Mouse (Mus musculus) megakaryocyte, adult 5-6 weeks (primary cell): ENCODE results near the gene Ugt1a9. TPM values are rescaled to one million over a fixed set of nuclear protein-coding genes. Genes with fewer than 3 reads are reported as not detected.

ENCODE experiments used
- ATAC-seq: 2 replicates; pipeline ENCODE4 v1.8.0; 2016; ENCODE audit warnings: mild to moderate bottlenecking, inconsistent platforms; ENCODE audit not compliant: poor library complexity, severe bottlenecking
- total RNA-seq, 2 experiments: library from RNA; stranded (forward) in 1 of 2; stranded (reverse) in 1 of 2; fragments of 153-499, 151-499 nt in 1 of 2; fragments of 221-1000, 200-1000 nt in 1 of 2; gene quantifications; 2 replicates each; pipeline versions ENCODE4 v1.2.3 to v1.2.4; 2015 to 2017

Gene Ugt1a9
- total RNA-seq, 2 experiments from 2014 or later: not detected

GRCm38 (mm10) chr1:88233421-88234247 lies 163.0 kb downstream of the Ugt1a9 start:
- no peak for ATAC-seq

- no peak for ATAC-seq
These were observed 163.6 kb downstream of the Ugt1a9 start for GRCm38 (mm10) chr1:88234248-88234610.

- no peak for ATAC-seq
These were observed 164.0 kb downstream of the Ugt1a9 start for GRCm38 (mm10) chr1:88234646-88235045.

- ATAC-seq: no peak
These were observed 164.7 kb downstream of the Ugt1a9 start for GRCm38 (mm10) chr1:88235046-88235893.

DNA sequence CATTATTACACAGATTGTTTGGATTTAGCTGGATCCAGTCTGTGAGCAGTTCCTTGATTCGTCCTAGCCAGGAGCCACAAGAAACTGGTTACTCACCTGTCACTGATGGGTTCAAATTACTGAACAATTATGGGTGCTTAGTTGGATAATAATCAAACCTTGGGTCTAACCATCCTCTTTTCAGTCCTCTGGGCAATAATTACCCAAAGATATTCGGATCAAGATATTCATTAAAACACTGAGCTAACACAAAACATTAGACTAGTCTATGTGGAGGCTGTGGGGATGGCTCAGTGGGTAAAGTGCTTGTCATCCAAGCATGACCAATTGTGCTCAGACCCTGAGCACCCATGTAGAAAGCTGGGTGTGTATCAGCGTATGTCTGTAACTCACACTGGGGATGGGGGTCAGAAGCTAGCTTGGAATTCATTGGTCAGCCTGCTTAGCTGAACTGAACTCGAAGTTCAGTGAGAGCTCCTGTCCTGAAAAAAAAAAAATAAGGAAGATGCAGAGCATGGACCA lies 165.4 kb downstream of the Ugt1a9 start:
- no peak for ATAC-seq

DNA sequence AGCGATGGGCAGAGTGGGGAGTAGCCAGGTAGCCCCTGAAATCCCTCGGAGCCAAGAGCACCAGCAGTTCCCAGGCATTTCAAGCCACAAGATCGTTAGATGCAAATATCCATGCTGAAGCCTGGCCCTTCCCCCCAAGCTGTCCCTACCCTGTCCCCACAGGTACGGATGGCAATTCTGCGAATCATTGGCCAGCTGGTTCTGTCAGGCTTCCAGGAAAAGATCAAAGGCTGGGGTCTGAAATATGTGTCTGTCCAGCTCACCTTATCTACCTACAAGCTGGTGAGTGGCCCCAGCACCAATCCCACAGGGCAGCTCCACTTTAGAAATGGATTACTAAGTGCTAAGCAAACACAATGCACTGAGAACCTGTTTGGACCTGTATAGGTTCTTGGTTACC lies 166.7 kb downstream of the Ugt1a9 start:
- no peak for ATAC-seq

DNA sequence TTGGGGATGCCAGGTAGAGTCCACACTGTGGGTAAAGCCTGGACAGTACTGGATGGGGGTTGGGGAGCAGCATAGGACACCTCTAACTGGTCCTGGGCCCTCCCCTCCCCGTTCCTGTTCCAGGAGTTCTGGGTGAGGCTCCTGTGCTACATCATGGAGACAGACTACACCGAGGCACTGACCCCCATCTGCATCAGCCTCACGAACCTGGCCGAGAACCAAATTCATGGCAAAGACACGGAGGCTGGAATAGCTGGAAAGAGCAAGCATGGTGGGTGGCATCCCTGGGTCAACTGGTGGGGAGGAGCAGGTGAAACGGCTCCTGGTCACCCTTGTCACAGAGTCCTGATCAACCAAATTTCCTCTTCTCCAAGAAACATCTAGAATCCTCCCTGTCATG lies 168.2 kb downstream of the Ugt1a9 start:
- ATAC-seq: no peak

DNA sequence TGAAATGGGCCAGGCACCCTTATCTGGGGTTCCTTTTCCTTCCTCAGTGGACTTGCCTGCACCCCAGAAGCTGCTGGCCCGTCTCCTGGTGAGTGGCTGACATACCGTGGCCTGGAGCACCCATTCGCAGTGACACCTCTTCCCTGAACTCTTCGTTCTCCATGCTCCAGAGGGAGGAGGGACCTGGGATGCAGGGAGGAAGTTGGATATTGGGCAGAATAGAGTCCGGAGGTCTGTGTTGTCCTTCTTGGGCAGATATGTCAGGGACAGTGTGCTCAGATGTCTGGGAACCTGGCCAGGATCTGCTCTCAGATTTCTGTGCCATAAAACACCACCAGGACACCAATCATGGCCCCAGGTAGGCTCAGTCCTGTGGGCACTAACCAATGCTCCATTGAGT lies 169.5 kb downstream of the Ugt1a9 start:
- no peak for ATAC-seq

DNA sequence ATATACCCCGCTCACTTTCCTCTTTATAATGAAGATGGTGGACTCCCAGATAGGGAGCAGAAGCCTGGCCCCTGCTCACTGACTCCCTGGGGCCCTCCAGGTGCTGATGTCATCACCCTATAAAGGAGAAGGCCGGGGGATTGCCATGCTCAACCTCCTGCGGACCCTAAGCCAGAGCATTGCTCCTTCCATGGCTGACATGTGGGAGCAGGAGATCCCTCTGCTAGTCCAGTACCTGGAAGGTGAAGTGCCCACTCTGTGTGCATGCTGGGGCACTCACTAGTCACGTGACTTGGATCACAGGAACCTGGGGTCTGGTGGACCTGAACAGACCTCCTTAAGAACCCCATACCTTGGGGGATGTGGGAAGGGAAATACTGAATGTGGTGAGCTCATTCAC lies 170.0 kb downstream of the Ugt1a9 start:
- no peak for ATAC-seq

GRCm38 (mm10) chr1:88243861-88244260 lies 173.3 kb downstream of the Ugt1a9 start:
- ATAC-seq: no peak

DNA sequence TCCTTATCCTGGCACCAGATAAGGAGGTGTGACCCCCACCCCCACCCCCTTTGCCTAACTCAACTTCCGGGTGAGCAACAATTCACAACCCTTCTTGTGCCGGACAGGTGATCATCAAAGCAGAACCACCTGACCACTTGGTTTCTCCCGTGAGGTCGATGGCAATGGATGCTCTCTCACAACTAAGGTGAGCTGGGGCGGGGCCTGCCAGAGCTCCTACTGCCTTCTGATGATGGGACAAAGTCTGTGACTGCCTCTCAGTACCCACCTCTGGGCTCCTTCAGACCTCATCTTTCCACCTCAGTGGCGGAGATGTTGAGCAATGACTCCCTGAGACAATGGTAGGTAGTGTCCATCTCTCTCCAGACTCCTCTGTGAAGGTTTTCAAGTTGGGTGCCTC lies 175.3 kb downstream of the Ugt1a9 start:
- ATAC-seq: no peak

DNA sequence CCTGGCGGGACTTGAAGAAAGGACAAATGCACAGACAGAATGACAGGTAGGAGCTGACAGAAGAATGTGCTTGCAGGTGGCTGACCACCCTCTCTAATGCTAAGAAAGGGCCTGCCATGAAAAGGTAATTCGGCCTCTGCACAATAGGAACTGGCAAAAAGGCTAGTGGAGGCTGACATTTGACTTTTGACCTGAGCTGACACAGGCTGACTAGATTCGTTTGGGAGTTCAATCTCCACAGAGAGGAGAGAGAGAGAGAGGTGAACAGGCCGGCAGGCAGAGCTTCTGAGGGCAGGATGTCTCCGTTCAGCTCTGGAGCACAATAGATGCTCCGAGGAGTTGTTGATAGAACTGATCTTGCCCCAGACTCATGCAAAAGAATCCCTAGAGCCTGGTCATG lies 175.8 kb downstream of the Ugt1a9 start:
- no peak for ATAC-seq

DNA sequence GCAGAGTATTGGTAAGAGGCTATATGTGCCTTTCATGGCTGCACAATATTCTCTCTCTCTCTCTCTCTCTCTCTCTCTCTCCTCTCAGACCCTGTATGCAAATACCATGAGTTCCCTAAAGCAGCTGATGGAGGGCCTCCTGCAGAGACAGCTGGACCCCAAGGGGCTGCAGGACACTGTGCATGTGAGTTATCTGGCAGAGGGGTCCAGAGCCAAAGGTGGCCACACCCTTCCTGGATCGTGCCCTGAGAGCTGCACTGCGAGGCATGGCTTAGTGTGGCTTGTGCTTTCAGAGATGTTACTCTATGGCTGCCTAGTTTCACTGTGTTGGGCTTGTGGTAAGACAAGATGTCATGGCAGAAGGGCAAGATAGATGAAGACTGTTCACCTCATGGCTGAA lies 177.1 kb downstream of the Ugt1a9 start:
- ATAC-seq: no peak

DNA sequence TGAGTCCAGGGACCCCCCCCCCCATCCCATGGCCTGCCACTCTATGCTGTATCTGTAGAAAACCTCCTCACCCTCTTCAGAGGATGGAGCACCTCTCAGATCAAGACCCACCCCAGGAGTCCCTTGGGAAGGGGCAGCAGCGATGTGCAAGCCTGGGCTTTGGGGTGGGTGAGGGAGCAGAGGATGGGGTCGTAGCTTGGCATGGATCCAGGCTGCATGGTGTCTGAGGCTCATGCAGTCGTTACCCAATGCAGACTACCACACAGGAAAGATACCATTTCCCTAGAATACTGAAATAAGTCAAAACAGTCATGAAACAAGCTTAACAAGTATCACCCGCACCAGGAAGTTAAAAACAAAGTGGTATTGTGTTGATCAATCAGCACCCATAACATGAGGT lies 178.1 kb downstream of the Ugt1a9 start:
- ATAC-seq: peak; percentile 20

GRCm38 (mm10) chr1:88249596-88249995 lies 179.0 kb downstream of the Ugt1a9 start:
- ATAC-seq: no peak

- no peak for ATAC-seq
These were observed 179.4 kb downstream of the Ugt1a9 start for GRCm38 (mm10) chr1:88250023-88250422.

- ATAC-seq: 0 out of 2 replicates have a peak, but pooled peaks have one; percentile 10
These were observed 182.5 kb downstream of the Ugt1a9 start for GRCm38 (mm10) chr1:88253106-88253505.

- no peak for ATAC-seq
These were observed 182.9 kb downstream of the Ugt1a9 start for GRCm38 (mm10) chr1:88253540-88253939.

DNA sequence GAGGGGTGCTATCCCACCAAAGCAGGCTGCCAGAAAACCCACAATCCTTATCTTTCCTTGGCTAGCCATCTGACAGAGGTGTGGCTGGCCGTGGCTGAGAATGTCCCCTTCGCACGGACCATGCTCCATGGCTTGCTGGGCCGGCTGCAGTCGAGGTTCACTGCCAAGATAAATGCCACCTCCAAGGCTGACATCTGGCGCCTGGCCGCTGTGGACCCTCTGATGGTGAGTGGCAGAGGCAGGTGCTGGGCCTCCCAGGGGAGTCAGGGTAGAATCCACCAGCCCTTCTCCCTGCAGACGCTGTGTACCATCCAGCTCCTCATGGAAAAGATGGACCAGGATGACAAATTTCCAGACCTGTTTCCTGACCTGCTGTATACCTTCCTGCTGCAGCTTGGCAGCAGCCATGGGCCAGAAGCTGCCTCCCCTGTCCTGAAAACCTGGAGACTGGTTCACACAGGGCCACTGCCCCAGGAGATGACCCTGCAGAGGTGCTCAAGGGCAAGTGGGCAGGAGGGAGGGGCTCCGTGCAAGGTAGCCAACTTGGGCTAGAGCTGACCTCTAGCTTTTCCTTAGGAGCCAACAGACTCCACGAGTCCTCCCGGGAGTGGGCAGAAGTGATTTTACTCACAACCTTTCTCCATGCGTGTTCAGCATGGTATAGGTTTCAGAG lies 184.3 kb downstream of the Ugt1a9 start:
- ATAC-seq: no peak

GRCm38 (mm10) chr1:88255466-88255857 lies 184.9 kb downstream of the Ugt1a9 start:
- no peak for ATAC-seq
